Mouse (Mus musculus) brain, embryonic 14.5 days (tissue): ENCODE results near the gene P3h4.

Source experiments
- CTCF ChIP-seq: fragments of 200-500 bp; IDR thresholded peaks from 2 replicates; pipeline ENCODE4 v1.5.1; 2012; ENCODE audit warnings: inconsistent platforms, mild to moderate bottlenecking, moderate library complexity, borderline replicate concordance; ENCODE audit not compliant: insufficient read depth, insufficient read length; ENCODE audit errors: extremely low read depth
- POLR2A ChIP-seq: fragments of 200-500 bp; IDR thresholded peaks from 2 replicates; pipeline ENCODE4 v1.6.1; 2012; ENCODE audit warnings: mild to moderate bottlenecking, inconsistent platforms, borderline replicate concordance; ENCODE audit not compliant: poor library complexity, insufficient read depth, insufficient read length, severe bottlenecking; ENCODE audit errors: extremely low read depth

GRCm38 (mm10) chr11:100404456-100405074 is 10.1 kb downstream of the P3h4 start:
- TF ChIP-seq POLR2A (no peak), CTCF (no peak)
